Mouse (Mus musculus) c-Kit-negative CD71-positive TER-119-positive erythroid progenitor cells, embryonic 14.5 days (primary cell): ENCODE measurements around the gene Pip4k2a.

ENCODE experiments used
- DNase-seq: peaks from one replicate; pipeline ENCODE4 v3.0.0-alpha.2; 2013; ENCODE audit warnings: low read depth, low spot score

Pip4k2a gene

DNA sequence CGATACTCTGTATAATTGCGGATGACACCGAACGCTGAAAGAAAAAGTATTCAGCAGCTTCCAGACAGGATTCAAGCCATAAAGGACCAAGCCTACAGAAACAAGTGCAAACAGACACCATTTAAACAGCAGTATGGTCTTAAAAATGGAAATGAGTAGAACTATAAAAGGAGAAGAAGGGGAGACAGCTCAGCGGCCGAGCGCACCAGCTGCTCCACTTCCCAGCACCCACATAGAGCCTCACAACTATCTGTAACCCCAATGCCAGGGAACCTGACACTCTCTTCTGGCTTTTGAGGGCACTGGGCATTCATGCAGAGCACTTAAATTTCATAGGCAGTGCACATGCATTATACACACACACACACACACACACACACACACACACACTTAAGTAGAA lies 18.3 kb downstream of the Pip4k2a start:
- DNase-seq = no peak

DNA sequence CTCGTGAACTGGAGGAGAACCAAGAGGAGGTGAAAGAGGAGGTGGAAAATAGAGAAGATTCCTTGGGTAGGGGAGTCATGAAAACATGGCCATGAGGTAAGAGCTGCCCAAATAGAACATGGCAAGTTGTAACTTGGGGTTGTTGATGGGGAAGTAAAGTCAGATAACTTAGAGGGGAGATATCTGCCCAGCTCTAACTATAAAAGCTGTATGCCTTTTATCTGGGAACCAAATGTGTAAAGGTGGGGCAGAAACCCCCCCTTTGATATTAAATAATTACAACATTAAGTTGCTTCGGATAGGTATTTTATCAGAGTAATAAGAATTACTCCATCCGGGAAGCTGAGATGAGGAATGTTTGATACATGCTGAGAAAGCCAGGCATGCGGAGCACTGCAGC lies 18.9 kb downstream of the Pip4k2a start:
- DNase-seq = no peak

DNA sequence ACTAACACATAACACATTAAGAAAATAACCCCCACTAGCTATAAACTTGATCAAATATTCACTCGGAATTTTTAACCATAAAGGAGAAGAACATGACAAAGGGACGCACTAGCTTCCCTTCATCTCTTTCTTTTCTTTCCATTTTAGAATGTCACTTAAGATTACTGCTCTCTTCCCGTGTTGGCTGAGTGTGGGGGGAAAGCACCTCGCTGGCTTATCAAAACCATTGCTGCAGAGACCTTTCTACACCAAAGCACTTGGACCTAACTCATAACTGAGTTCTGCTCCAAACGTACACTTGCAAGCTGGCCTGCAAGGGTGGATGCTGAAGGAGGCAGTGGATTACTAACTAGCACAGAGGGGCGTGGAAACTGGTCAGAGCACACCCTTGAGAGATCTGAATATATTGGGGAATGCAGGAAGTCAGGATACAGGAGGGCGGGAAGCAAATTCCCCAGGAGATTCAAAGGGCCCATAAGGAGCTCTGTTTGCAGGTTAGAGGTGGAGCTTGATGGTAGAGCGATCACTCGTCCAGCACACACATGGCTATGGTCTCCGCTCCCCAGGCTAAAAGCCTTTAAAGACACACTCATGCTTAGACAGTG lies 20.6 kb downstream of the Pip4k2a start:
- DNase-seq = no peak

DNA sequence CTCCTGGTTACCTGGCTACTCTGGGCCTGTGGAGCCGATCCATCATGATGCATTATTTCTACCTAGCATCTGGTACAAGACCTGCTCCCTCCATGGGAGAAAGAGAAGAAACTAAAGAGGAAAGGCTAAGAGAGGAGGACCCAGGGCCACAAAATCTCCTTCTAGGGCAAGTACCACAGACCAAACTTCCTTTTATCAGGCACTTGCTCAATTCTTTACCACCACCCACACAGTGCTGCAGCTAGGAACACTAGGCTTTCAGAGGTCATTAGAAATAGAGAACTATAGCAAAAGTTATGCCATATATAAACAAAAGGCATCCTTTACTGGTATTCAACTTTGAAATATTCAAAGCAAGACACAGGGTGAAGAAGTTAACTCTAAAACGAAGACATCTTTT lies 21.8 kb downstream of the Pip4k2a start:
- DNase-seq = no peak

DNA sequence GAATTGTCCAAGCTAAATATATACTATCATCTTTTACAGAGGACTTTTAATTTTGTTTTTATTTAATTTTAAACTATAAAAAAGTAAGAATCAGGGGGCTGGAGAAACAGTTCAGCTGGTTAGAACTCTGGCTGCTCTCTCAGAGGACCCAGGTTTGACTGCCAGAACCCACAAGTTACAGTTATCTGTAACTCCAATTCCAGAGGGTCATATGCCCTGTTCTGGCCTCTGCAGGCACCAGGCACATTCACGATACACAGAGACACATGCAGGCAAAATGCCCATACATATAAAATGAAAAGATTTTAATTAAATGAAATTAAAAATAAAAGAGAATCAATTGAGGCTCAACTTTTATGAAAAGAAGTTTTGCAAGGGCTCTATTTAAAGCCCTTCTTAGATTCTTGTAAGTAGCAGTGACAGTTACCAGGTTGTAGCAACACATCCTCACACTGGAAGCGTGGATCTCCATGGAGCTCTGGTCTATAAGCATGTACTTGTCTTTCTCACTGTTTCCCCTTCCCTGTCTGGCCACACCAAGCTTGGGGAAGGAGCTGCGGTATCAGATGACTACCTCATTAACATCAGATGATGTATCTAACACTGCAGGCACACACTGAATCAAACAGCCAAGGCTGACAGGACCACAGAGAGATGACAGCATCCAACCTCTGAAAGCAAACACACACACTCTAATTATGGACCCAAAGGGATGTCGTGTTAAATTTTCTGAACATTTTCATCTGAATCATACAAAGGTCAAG lies 22.9 kb downstream of the Pip4k2a start:
- no peak for DNase-seq

DNA sequence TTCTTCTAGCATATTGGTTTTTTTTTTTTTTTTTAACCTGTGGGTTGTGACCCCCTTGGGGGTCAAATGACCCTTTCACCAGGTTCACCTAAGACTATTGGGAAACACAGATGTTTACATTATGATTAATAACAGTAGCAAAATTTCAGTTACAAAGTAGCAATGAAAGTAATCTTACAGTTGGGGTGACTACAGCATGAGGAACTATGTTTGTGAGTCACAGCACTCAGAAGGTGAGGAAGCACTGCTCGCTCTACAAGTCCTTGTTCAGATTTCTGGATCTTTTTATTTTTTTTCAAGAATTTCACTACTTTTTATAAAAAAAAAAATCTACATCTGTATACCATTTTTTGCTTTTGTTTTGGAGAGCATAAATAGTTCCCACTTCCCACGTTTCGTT lies 26.4 kb downstream of the Pip4k2a start:
- no peak for DNase-seq

DNA sequence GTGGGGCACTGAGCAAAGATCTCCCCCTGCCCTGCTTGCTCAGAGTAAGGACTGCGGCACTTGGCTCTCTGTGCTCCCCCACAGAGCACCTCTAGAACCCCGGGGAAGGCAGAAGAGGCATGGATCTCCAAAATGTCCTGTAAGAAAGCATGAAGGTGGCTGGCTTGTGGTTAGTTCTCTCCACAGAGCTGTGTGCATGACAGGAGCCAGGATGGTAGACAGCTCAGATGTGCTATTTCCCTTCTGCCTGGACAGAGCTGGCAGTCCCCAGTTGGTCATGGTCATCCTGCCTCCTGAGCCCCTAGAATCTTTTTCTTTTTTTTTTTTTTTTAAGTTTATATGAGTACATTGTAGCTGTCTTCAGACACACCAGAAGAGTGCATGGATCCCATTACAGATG lies 27.5 kb downstream of the Pip4k2a start:
- no peak for DNase-seq

DNA sequence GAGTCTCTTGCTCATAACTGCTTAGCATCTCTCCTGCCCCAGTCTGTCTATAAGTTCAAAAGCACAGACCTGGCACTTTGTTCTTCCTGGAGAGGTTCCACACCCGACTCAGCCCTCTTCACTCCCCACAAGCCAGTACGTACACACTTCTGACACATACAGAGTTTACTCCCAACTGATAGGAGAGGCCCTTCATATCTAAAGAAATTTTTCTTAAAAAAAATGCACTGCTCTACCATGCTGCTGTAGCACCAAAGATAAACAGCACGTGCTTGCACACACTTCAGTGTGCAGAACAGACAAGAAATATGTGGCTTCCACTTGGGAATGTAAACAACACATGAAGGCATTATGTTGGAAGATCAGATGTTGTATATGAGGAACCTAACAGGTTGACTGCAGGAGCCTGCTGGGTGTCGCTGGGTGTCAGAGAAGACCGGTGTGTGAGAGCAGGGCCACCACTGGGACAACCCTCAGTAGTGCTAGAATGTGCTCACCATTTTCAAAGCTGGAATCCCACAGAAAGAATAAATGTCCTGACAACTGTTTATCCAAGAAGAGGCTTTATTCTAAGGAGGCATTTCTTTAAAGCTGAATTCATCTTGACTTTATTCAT lies 28.8 kb downstream of the Pip4k2a start:
- DNase-seq = no peak

DNA sequence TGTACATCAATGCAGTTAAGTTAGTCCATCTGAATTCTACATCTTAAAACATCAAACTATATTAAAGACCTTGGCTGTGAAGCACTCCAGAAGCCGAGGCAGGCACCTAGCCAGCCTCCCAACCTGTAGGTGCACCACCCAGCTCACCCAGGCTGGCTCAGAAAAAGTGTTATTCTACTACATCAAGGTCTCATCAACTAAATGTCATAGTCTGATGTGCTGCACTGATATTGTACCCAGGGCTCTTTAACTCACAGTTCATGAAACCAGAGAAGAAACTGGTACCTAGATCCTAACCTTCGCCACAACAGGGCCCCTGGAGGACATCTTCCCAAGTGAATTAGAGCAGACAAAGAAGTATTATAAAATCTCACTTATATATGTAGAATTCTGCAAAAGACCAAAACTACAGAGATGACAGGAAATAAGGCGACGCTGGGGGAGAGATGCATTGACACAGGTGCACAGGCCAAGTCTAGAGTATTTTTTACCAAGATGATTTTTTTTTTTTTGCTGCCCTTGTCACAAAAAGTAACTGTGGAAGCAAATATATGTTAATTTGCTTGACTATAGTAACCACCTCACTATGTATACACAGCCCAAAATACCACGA lies 30.4 kb downstream of the Pip4k2a start:
- DNase-seq = no peak

DNA sequence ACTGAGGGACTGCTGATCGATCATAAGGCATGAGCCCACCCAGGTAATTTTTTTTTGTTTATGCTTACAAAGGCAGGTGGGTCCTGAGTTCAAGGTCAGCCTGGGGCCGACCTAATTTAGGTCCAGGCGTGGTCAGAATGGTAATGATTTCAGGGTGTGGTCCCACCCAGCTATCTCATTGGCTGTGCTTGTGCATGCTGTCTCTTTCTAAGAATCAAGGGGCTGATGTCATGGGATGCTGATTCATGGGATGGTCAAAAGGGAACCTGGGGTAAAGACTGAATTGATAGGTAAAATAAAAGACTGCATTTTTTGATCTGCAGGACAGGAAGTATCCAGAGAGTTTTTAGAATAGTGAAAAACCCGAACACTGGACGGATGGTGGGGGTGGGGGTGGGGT lies 31.4 kb downstream of the Pip4k2a start:
- DNase-seq = no peak

DNA sequence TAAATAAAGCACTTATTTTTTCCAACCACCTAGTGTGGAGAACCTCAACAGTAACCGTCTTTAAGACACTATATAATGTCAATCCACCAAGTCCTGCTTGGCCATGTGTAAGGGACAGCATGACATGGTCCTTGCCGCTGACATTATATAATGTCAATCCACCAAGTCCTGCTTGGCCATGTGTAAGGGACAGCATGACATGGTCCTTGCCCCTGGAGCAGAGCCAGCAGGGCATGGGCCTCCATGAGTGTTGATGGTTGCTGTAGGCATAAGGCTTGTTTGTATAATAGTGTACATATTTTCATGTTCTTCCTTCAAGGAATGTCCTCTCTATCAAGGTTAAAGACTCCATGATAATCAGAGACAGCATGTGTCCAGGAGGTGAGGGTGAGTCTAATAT lies 32.0 kb downstream of the Pip4k2a start:
- DNase-seq = no peak

DNA sequence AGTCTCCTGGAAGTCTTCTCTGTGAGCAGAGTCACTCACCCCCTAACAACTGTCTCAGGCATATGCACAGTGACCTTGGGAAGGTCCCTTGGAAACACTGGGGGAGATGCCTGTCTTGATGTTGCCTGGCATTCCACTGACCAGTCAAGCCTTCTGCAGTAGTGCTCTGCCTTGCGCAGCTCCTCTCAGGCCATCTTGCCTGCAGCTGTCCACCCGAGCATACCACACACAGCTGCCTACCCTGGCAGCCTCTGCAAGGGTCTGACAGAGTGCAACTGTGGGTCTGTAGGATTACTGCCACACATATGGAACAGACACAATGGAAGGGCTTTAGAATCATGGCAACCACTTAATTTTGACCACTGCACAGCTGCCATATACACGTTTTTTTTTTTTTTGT lies 32.8 kb downstream of the Pip4k2a start:
- DNase-seq = no peak

DNA sequence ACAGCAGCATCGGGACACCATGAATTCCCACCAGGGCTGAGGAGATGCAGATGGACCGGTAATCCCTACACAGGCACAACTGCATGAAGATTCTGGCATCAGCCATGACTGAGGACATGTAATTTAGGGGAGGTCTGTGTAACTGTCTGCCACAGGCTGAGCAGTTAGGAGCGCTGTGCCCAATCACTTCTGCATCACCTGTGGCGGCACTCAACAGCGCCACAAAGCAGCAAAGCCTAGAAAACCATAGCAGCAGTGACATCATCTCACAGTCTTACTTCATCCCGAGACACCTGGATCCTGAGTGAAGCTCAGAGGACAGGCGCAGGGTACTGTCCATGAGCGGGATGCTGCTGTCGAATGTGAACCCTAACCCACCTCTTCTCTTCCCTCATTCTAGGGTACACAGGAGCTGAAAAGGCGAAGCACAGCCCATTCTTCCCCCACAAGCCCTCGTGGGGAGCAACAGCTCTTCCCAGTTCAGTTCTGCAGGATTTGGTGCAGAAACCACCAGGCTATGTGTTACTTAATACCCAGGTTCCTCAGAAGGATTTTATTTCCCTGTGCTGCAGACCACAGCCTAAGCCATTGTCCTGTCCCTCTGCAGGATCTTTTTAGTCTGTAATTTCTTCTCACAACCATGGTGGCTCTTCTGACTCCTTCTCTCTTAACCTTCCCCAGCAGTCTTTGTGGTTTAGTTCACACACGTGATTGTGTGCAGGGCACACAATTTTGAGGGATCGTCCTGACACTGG lies 34.5 kb downstream of the Pip4k2a start:
- DNase-seq = no peak

DNA sequence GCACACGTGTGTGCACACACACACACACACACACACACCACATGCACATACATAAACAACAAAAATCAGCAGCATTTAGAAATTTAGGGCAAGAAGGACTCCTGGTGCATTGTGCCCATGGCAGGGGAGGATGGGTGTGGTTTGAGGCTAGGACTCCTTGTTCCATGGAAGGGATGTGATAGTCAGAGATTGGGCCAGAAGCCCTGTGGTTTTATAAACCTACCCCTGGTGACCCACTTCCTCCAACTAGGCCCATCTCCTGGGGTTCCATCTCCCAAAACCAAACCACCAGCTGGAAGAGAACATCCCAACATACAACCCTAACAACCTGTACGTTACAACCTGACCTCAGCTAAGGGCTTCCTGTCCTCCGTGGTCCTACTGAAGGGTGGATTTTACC lies 35.4 kb downstream of the Pip4k2a start:
- DNase-seq = no peak

DNA sequence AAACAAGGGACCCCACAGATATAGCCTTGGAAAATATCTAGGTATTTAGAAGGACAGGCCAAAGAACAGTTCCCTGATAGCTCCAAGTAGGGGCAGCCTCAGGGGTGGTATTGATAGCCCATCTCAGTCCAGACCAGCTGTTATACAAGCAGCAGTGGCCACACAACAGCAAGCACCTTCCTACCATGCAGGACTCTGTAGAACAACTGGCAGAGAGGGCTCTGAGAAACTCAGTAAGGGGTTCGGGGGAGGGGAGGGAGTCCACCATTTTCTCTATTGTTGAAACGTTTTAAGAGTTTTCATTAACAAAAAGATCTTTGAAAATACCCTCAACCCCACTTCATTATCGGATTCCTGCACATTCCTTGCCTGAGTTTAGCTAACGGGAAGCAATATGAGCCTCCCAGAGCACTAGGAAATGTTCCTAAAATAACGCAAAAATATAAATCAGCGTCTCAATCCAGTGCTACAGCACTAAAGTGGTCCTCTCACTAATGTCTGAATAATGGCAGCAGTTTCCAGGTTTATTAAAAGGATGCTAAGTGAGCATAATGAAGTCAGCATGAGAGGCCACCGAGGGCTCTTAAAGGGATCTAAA lies 37.5 kb downstream of the Pip4k2a start:
- no peak for DNase-seq

DNA sequence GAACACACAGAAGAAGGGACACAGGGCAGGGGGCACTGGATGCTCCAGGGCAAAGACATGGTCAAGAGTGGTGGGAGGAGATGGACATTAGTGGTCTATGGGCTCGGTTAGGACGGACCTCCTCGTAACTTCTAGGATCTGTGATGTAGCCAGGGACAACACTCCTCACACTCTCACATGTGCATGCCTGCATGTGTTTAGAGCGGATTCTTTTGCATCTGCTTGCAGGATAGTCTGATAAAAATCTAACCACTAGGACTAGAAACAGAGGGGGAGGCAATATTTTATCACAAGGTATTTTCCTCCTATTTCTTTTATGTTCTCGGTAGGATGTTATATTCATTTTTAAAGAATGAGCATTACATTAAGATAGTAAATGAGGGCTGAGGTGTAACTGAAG lies 38.4 kb downstream of the Pip4k2a start:
- DNase-seq = no peak

DNA sequence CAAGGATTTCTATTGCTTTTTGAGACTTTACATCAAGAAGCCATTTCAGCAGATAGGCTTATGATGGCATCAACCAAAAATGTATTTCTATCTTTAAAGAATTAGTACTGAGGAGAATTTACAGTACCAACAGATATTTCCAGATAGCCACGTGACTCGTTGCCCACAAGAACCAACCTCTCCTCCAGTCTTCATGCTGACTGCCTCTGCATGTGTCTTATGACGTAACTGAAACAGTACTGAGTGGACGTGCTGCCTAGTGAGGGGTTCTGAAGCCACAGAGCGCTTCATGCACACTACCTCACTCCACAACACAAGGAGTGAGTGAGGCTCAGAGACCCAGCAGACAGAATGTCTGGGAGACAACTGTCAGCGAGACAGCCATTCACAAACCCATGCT lies 38.9 kb downstream of the Pip4k2a start:
- DNase-seq = no peak

DNA sequence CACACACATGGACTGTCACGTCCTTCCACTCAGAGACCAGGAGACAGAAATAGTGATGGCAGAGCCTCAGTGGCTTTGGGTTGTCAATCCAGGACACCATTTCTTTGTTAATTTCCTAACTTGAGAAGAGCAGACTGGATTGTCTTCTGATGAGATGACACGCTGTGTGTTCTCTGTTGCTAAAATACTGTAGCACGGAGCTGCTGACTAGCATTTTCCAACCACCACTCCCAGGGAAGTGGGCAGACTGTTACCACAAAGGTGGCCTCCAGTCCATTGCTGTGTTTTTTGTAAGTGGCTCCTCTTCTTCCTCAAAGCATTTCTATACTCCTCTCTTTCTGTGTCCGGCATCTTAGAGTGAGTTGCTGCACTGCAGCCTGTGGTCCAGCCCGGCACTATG lies 39.4 kb downstream of the Pip4k2a start:
- DNase-seq = no peak

DNA sequence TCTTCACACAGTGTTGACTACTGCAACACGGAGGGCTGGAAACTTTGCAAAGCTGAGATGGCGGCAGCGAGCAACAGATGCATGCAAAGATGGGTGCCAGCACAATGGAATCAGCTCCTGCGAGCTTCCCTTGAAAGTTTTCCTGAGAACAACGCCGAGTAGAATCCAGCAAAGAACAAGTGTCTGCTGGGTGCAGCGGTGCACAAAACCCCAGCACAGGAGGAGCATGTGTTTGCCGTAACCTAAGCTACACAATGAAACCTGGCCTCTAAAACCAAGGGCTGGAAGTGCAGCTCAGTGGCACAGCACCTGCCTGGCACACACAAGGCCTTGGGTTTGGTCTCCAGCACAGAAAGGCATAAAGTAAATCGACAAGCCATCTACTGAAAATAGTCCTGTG lies 39.9 kb downstream of the Pip4k2a start:
- DNase-seq = no peak

DNA sequence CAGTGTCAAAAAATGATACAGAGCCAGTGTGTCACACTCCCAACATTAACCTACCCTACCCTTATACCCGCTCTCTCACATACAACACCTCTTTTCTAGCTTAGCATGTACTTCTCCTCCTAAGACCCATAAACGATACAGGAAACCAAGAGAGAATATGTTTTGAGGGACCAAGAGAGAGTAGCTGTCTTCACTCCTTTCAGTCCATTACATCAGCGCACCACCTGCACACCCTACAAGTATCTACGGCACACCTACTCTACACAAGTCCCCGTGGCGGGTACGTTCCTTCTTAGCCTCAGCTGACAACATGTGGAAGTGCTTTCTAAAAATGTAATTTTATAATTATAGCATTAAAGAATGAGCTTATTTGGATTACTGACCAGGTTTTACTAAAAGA lies 40.5 kb downstream of the Pip4k2a start:
- DNase-seq = no peak

DNA sequence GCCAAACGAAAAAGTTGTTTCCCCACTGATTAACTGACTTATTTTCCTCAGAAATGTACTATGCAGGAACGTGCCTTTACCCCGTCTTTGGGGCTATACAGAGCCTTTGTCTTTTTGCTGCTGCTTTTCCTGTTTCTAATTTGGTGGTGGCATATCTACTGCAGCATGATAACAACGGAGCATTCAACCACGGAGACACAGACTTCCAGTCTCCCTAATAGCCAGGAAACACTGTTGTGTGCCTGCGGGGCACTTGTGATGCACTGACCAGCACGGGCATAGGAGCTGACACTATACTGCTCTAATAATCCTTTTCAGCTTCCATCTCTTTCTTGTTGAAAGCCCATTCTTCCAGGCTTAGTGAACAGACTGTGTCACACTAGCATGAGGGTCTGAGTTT lies 41.0 kb downstream of the Pip4k2a start:
- DNase-seq = no peak

DNA sequence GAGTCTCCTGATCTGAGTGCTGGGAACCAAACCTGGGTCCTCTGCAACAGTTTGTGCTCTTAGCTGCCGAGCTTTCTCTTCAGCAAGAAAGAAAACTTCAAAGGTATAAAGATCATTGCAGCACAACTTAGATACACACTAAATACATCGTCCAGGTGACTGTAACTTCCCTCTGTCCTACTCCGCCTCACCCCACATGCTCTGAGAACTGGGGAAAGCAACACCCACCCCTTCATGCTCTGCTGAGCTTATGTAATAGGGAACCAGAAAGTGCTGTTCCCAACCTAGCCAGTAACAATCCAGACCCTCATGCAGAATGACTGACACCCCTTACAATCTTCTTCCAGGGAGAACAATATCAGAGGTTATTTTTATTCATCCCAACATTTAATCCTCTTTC lies 41.5 kb downstream of the Pip4k2a start:
- no peak for DNase-seq
